Mouse (Mus musculus): ENCODE data around the gene Sftpa1. TPM values are rescaled to one million over a fixed set of nuclear protein-coding genes. Genes with fewer than 3 reads are reported as not detected.

Gene Sftpa1
- polyA plus RNA-seq, 1 experiment from 2014 or later, result not detected

DNA sequence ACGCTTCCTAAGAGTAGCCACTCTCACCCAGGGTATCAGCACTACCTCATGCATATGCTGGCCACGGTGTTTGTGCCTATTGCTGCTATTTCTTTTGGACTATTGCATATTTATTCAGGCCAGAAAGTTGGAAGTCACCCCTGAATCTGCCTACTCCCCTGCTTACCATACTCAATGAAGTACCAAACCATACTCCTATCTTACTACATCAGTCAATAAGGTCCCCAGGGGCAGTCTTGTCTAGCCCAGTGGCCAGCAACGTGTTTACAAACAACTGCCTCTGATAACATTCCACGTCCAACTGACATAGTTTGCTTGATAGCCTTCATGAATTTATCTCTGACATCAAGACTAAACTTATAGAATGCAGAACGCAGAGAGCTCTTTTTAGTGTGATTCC lies 30.3 kb upstream of the Sftpa1 start:
- ATAC-seq (replicated peaks; ENCODE audit: insufficient number of reproducible peaks, low FRiP score, low TSS enrichment, low read depth), result no peak
- no peaks in the 10 kb centered on the region for H3K4me1 ChIP-seq (ENCODE audit: control insufficient read depth, insufficient read depth, low read length)
- WGBS, result 85% methylated on average over 5 of the region's 5 CpGs
- H3K9ac ChIP-seq (replicated peaks; ENCODE audit: low read length), result no peak overlapping the region
- DNase-seq (ENCODE audit: low spot score), result no peak
- H3K27ac ChIP-seq (replicated peaks; ENCODE audit: low read depth, low read length), result no peak overlapping the region
- no peak overlapping the region for H3K4me3 ChIP-seq (ENCODE audit: low read depth, low read length)
- H3K36me3 ChIP-seq (replicated peaks; ENCODE audit: control insufficient read depth, insufficient read depth, low read depth, low read length), result no peaks in the 10 kb centered on the region
- no peaks in the 10 kb centered on the region for H3K27me3 ChIP-seq (ENCODE audit: control insufficient read depth, insufficient read depth, low read length)
- no peak overlapping the region for H3K4me2 ChIP-seq (ENCODE audit: low read depth, low read length)
- no peaks in the 10 kb centered on the region for H3K9me3 ChIP-seq (replicated peaks; ENCODE audit: control insufficient read depth, low read length)

DNA sequence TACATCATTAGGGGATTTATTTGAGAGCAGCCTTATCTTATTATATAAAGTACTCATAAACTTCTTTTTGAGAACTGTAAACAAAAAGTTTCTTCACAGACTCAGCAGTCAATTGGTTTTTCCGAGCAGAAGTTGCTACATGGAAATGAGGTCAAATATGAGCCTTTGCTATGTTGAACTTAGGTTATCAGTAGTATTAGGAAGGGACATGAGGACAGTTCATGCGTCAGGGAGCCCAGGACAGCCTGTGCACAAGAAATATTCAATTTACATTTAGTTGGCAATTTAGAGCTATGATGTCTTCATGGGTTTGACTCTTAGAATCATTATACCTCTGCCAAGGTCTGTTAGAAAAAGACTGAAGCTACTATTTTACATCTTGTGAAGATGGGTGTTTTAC lies 29.3 kb upstream of the Sftpa1 start:
- Histone ChIP-seq H3K4me2 (ENCODE audit: low read depth, low read length) (no peak overlapping the region), H3K4me1 (ENCODE audit: control insufficient read depth, insufficient read depth, low read length) (no peaks in the 10 kb centered on the region), H3K27ac (replicated peaks; ENCODE audit: low read depth, low read length) (no peak overlapping the region), H3K27me3 (ENCODE audit: control insufficient read depth, insufficient read depth, low read length) (no peaks in the 10 kb centered on the region), H3K4me3 (ENCODE audit: low read depth, low read length) (no peak overlapping the region), H3K36me3 (replicated peaks; ENCODE audit: control insufficient read depth, insufficient read depth, low read depth, low read length) (no peaks in the 10 kb centered on the region), H3K9ac (replicated peaks; ENCODE audit: low read length) (no peak overlapping the region), H3K9me3 (replicated peaks; ENCODE audit: control insufficient read depth, low read length) (no peaks in the 10 kb centered on the region)
- no peak for DNase-seq (ENCODE audit: low spot score)
- no peak for ATAC-seq (replicated peaks; ENCODE audit: insufficient number of reproducible peaks, low FRiP score, low TSS enrichment, low read depth)
- WGBS, result 84% methylated on average over 2 of the region's 2 CpGs

DNA sequence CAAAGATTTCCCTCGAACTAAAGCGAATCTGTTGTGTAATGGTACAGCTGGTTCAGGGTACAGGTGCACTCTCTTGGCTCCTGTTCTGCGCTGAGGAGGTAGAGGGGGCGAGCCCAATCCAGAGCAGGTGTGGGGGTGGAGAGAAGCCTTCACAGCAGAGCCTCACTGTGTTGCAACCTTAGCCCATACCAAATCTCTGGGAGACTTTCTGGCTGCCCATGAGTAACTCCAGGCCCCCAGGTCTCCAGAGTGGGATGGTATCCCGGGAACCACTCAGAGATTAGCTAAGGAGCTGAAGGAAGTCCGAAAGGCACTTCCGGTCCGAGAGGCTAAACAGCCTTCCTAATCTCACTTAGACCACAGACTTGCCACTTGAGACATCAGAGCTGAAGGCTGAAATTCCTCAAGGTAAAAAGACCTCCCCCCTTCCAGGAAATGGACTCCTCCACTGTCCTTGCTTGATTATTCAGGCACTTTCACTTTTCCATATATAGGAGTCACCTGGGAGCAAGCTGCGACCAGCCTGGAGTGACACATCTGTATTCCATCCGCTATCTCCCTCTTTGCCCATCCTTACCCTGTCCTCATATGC lies 26.6 kb upstream of the Sftpa1 start, which contains the start of gene Mat1a:
Mat1a (plus strand) TSS at position 183 of the 592 bp plus-strand sequence.
- Histone ChIP-seq H3K4me3 (ENCODE audit: low read depth, low read length) (no peak within 1 kb of the TSS), H3K27me3 (ENCODE audit: control insufficient read depth, insufficient read depth, low read length) (no peaks in the 10 kb centered on the region), H3K4me2 (ENCODE audit: low read depth, low read length) (no peak within 1 kb of the TSS), H3K4me1 (ENCODE audit: control insufficient read depth, insufficient read depth, low read length) (no peaks in the 10 kb centered on the region), H3K9me3 (replicated peaks; ENCODE audit: control insufficient read depth, low read length) (no peaks in the 10 kb centered on the region), H3K36me3 (replicated peaks; ENCODE audit: control insufficient read depth, insufficient read depth, low read depth, low read length) (no peaks in the 10 kb centered on the region), H3K27ac (replicated peaks; ENCODE audit: low read depth, low read length) (no peak within 1 kb of the TSS), H3K9ac (replicated peaks; ENCODE audit: low read length) (no peak within 1 kb of the TSS)
- 74% methylated on average over 10 of the region's 10 CpGs for WGBS
- ATAC-seq (replicated peaks; ENCODE audit: insufficient number of reproducible peaks, low FRiP score, low TSS enrichment, low read depth) (no peak), DNase-seq (ENCODE audit: low spot score) (no peak)

DNA sequence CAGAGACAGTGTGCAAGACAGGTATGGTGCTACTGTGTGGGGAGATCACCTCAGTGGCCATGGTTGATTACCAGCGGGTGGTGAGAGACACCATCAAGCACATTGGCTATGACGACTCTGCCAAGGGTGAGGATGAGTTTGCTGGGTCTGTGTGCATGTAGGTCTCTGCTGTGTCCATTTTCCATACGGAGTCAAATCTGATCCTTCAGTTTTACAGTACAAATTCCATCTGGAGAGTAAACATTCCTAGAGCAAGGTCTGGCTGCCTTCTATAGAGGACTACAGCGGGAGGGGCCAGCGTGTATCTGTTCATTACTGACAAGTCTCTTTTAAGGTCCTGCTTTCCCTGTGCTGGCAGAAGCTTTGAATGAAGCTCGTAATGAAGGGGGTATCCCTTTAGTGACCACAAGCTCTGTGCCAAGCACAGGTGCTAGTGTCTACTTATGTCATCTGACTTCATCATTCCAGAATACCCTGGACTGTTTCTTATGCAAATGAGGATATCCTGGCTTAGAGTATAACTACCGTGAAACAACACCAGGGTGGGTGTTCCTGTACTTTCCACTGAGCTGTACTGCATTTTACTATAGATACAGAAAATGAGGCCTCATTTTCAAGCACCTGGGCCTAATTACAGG lies 20.4 kb upstream of the Sftpa1 start:
- no peak for ATAC-seq (replicated peaks; ENCODE audit: insufficient number of reproducible peaks, low FRiP score, low TSS enrichment, low read depth)
- H3K4me3 ChIP-seq (ENCODE audit: low read depth, low read length), result no peak overlapping the region
- 88% methylated on average over 7 of the region's 7 CpGs for WGBS

DNA sequence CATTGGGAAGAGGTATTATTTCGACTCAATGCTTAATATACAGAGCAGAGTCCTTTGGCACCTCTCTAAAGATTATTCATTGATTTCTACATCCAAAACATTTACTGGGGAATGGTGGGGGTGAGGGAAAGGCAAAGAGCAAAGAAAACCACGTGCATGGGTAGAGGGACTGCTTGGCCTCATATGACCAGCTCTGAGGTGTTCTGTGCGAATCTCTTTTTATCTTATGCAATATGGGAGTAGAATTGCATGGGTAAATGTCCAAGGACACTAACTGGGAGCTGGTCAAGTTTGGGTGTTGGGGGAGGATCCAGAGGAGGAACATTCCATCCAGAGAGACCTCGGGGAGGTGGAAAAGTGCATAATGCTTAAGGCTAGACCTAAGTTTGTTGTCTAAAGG lies 18.6 kb upstream of the Sftpa1 start:
- Histone ChIP-seq H3K27ac (replicated peaks; ENCODE audit: low read depth, low read length) (no peak overlapping the region), H3K36me3 (replicated peaks; ENCODE audit: control insufficient read depth, insufficient read depth, low read depth, low read length) (no peaks in the 10 kb centered on the region), H3K4me3 (ENCODE audit: low read depth, low read length) (no peak overlapping the region), H3K9ac (replicated peaks; ENCODE audit: low read length) (no peak overlapping the region), H3K4me1 (ENCODE audit: control insufficient read depth, insufficient read depth, low read length) (no peaks in the 10 kb centered on the region), H3K9me3 (replicated peaks; ENCODE audit: control insufficient read depth, low read length) (no peaks in the 10 kb centered on the region), H3K27me3 (ENCODE audit: control insufficient read depth, insufficient read depth, low read length) (no peaks in the 10 kb centered on the region), H3K4me2 (ENCODE audit: low read depth, low read length) (no peak overlapping the region)
- DNase-seq (ENCODE audit: low spot score) (no peak), ATAC-seq (replicated peaks; ENCODE audit: insufficient number of reproducible peaks, low FRiP score, low TSS enrichment, low read depth) (no peak)
- 79% methylated on average over 4 of the region's 4 CpGs for WGBS

More for the DNA sequence above, 20.4 kb upstream of the Sftpa1 start:
- H3K36me3 ChIP-seq (replicated peaks; ENCODE audit: control insufficient read depth, insufficient read depth, low read depth, low read length), result no peaks in the 10 kb centered on the region
- H3K27ac ChIP-seq (replicated peaks; ENCODE audit: low read depth, low read length), result no peak overlapping the region
- no peak overlapping the region for H3K4me2 ChIP-seq (ENCODE audit: low read depth, low read length)
- no peaks in the 10 kb centered on the region for H3K27me3 ChIP-seq (ENCODE audit: control insufficient read depth, insufficient read depth, low read length)
- no peak overlapping the region for H3K9ac ChIP-seq (replicated peaks; ENCODE audit: low read length)
- no peak for DNase-seq (ENCODE audit: low spot score)
- no peaks in the 10 kb centered on the region for H3K9me3 ChIP-seq (replicated peaks; ENCODE audit: control insufficient read depth, low read length)
- no peaks in the 10 kb centered on the region for H3K4me1 ChIP-seq (ENCODE audit: control insufficient read depth, insufficient read depth, low read length)

DNA sequence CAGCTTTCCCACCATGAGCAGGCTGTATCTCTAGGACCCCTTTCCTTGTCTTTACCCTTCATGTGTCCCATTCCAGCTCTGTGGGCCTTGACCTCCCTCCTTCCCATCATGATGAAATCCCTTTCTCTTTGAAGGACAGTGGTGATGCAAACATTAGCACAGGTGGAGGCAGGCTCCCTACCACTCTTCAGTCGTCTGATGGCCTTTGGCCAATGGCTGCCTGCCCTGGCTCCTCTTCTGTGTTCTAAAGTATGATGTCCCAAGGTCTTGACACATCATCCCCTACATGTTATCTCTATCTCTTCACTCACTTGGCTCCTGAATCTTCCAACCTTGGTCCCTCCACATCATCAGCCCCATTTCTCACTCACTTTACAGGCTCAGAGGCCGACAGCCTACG lies 15.3 kb upstream of the Sftpa1 start:
- H3K36me3 ChIP-seq (replicated peaks; ENCODE audit: control insufficient read depth, insufficient read depth, low read depth, low read length), result no peaks in the 10 kb centered on the region
- H3K4me2 ChIP-seq (ENCODE audit: low read depth, low read length), result no peak overlapping the region
- H3K27me3 ChIP-seq (ENCODE audit: control insufficient read depth, insufficient read depth, low read length), result no peaks in the 10 kb centered on the region
- no peak overlapping the region for H3K27ac ChIP-seq (replicated peaks; ENCODE audit: low read depth, low read length)
- 86% methylated on average over 3 of the region's 3 CpGs for WGBS
- H3K4me1 ChIP-seq (ENCODE audit: control insufficient read depth, insufficient read depth, low read length), result no peaks in the 10 kb centered on the region
- no peaks in the 10 kb centered on the region for H3K9me3 ChIP-seq (replicated peaks; ENCODE audit: control insufficient read depth, low read length)
- ATAC-seq (replicated peaks; ENCODE audit: insufficient number of reproducible peaks, low FRiP score, low TSS enrichment, low read depth), result no peak
- no peak overlapping the region for H3K4me3 ChIP-seq (ENCODE audit: low read depth, low read length)
- DNase-seq (ENCODE audit: low spot score), result no peak
- no peak overlapping the region for H3K9ac ChIP-seq (replicated peaks; ENCODE audit: low read length)

DNA sequence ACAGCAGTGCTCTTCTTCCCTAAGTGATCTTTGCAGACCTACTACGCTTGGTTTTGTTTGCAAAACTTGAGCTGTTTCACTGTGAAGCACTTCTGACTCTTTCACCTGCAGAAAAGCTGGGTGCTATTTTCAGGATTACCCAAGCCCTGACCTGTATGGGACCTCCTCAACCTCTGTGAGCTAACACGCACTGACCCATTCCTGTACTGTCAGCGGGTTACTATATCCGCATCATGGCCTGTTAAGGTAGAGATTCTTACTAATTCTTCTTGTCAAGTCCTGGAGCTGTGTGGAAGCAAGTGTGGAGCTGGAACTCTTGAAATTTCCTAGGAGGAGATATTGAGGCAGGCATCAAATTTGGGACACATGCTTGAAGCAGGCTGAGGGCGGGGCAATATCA lies 6.9 kb upstream of the Sftpa1 start:
- Histone ChIP-seq H3K4me1 (ENCODE audit: control insufficient read depth, insufficient read depth, low read length) (no peaks in the 10 kb centered on the region), H3K9ac (replicated peaks; ENCODE audit: low read length) (no peak overlapping the region), H3K9me3 (replicated peaks; ENCODE audit: control insufficient read depth, low read length) (no peaks in the 10 kb centered on the region), H3K27me3 (ENCODE audit: control insufficient read depth, insufficient read depth, low read length) (no peaks in the 10 kb centered on the region), H3K4me2 (ENCODE audit: low read depth, low read length) (no peak overlapping the region), H3K27ac (replicated peaks; ENCODE audit: low read depth, low read length) (no peak overlapping the region), H3K36me3 (replicated peaks; ENCODE audit: control insufficient read depth, insufficient read depth, low read depth, low read length) (no peaks in the 10 kb centered on the region), H3K4me3 (ENCODE audit: low read depth, low read length) (no peak overlapping the region)
- 86% methylated on average over 5 of the region's 5 CpGs for WGBS
- ATAC-seq (replicated peaks; ENCODE audit: insufficient number of reproducible peaks, low FRiP score, low TSS enrichment, low read depth) (no peak), DNase-seq (ENCODE audit: low spot score) (no peak)

DNA sequence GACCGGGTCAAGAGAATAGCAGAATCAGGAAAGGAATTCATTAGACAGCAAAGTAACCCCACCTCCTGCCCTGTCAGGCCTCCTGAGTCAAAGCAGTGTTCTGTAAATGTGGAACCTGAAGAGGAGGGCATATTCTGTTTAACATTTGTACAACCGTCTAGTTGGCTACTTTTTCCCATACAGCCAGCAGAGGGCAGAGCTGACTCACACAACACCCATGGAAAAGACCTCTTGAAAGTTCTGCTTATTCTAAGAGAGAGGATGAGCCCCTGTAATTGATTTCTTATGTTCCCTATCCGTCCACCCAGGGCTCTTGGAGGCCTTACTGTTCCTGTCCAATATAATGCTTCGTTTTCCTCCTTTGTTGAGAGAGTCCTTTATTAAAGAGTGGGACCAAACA lies 3.6 kb upstream of the Sftpa1 start:
- DNase-seq (ENCODE audit: low spot score), result peak; percentile 66
- H3K27ac ChIP-seq (replicated peaks; ENCODE audit: low read depth, low read length), result no peak overlapping the region
- H3K9ac ChIP-seq (replicated peaks; ENCODE audit: low read length), result no peak overlapping the region
- H3K27me3 ChIP-seq (ENCODE audit: control insufficient read depth, insufficient read depth, low read length), result no peaks in the 10 kb centered on the region
- H3K4me2 ChIP-seq (ENCODE audit: low read depth, low read length), result no peak overlapping the region
- WGBS, result 16% methylated on average over 4 of the region's 4 CpGs
- no peaks in the 10 kb centered on the region for H3K4me1 ChIP-seq (ENCODE audit: control insufficient read depth, insufficient read depth, low read length)
- no peaks in the 10 kb centered on the region for H3K9me3 ChIP-seq (replicated peaks; ENCODE audit: control insufficient read depth, low read length)
- H3K4me3 ChIP-seq (ENCODE audit: low read depth, low read length), result no peak overlapping the region
- no peak for ATAC-seq (replicated peaks; ENCODE audit: insufficient number of reproducible peaks, low FRiP score, low TSS enrichment, low read depth)
- no peaks in the 10 kb centered on the region for H3K36me3 ChIP-seq (replicated peaks; ENCODE audit: control insufficient read depth, insufficient read depth, low read depth, low read length)
